Mouse (Mus musculus) CD4-positive, CD25-positive, alpha-beta regulatory T cell, adult 4 months (primary cell): ENCODE data around the gene Hist1h4n. TPM values are rescaled to one million over a fixed set of nuclear protein-coding genes. Genes with fewer than 3 reads are reported as not detected.
"Not testable (repeated sequence)": the region's sequence is repeated elsewhere in the genome, so short reads cannot be mapped to it uniquely, and the experiment has no call there.

Source experiments
- ATAC-seq: one replicate; pipeline ENCODE4 v1.8.0; 2017
- polyA plus RNA-seq, 2 experiments: library from polyadenylated mRNA; unstranded; fragments of 100-300 nt; shearing (Covaris generic); gene quantifications; one replicate each; pipeline ENCODE4 v1.2.1; 2017

Hist1h4n gene
- polyA plus RNA-seq, 2 experiments from 2014 or later: 12.8 TPM; not detected in 1

DNA sequence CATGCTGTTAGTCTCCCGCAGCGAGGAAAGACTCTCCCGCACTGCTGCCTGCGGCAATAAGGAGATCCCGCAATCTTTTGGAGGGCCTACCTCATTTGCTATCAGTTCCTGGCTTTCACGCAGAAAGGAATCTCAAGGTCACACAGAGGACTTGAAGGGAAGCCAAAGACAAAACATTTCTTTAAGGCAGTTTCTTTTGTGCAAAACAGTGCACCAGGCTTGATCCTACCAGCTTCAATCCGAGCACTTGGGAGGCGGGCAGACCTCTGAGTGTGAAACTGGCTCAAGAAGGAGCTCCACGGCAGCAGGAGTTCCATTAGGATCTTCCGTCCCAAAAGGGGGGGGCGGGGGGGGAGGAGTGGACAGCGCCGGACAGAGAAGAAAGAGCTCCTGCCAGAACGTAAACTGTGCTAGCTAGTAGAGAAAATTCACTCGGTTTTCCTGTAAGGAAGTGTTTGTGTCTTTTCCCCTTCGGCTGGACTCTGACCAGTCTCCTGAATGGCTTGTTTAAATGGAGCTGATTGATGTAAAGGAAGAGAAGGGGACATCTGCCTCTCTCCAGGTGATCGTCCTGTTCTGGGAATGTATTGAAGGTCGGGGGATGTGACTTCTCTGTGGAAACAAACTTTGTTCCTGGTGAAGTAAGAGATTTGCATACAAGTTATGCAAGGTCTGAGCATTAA lies 41.3 kb downstream of the Hist1h4n start:
- no peak for ATAC-seq

DNA sequence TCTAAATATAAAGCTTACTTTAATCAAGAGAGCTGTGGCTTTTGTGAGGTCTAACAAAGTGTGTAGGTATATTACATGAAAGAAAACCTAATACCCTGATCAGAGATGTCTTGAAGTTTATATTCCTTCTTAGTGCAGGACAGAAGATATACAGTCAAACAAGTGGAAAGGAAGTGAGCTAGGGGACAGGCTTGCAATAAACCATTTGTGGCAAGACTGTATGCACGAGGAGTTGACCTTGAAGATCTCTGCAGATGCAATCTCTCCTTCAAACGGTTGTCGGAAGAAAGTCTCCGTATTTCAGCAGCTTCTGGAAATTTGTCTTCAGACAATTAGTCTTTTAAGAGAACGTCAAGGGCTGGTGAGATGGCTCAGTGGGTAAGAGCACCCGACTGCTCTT lies 42.1 kb downstream of the Hist1h4n start:
- ATAC-seq: no peak

DNA sequence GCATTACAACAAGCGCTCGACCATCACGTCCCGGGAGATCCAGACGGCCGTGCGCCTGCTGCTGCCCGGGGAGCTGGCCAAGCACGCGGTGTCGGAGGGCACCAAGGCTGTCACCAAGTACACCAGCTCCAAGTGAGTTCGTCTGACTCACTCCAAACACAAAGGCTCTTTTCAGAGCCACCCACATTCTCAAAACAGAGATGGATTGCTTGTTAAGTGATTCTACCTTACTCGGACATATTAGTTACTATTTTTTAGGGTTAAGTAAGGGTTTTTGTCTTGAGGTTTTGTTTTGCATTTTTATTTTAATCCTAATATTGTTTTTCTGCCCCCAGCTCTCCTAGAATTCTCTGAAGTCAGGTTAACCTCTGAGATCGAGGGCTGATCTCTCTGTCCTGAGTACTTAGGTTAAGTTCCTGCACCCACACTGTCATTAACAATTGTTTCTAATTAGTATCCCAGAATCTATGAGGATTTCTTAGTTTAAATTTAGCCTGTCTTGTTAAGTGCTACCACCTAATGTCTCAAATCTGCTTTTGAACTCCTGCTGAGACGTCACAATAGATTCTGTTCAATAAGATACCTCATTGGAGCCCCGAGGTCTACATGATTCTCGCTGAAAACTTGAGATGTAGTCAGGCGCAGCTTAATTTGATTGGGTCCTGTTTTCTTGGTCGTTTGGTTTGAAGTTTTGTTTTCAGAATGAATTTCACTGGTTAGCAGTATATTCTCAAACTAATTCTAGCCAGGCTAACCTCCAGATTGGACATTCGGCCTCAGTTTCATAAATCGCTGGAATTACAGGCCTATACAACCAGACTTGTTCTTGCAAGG lies 44.0 kb downstream of the Hist1h4n start:
- no peak for ATAC-seq

GRCm38 (mm10) chr13:21786899-21787629 lies 44.9 kb downstream of the Hist1h4n start, which contains the start of the genes Hist1h2an and Hist1h2bp:
TSS of gene Hist1h2an (minus strand) at chr13:21787218.
TSS of gene Hist1h2bp (plus strand) at chr13:21787461.
- peak; percentile 90 for ATAC-seq

DNA sequence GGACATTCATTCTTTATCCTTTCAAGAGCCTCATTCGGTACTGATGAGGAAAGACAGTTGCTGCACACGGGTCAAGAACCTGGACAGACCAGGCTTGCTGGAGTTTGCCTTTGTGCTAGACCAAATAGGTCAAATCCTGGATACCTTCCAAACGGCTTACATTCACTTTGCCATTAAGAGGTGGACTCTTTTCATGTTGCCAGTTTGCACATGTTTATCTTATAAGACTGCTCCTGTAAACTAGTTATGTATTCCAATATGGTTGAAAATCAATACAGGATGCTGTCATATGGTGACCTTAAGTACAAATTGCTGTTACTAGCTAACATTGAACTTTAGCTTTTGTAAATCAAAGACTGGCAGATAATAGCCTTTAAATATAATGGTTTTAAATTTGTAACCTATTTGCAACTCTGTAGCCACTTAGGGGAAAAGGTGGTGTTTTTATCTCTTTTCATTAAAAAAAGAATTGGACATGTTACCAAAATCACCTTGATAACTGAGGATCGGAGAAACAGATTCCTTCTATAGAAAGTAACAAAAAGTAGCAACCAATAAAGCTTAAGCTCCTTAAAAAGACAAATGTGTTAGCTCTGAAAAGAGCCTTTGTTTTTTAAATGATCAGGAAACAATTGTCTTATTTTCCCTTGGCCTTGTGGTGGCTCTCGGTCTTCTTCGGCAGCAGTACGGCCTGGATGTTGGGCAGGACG lies 45.7 kb downstream of the Hist1h4n start:
- no peak for ATAC-seq

- ATAC-seq: no peak
Observed at GRCm38 (mm10) chr13:21784311-21784710, 47.7 kb downstream of the Hist1h4n start.

DNA sequence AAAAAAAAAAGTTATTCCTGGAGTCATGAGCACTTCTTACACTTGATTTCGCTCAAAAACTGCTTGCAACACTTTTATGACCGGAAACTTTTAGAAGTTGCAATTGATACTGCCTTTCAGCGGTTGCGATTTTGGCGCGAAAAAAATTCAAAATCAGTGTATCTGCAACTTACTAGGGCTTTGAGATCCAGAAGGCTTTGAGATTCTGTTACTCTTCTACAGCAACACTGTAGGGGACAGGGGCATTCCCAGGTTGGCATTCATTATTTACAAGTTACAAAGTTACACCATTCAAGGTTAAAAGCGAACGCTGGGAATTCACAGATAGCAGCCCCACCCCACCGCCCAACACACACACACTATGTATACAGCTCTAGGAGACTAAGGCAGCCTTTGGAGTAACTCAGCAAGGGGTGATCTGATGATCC lies 48.2 kb downstream of the Hist1h4n start:
- no peak for ATAC-seq

GRCm38 (mm10) chr13:21783255-21783617 lies 48.8 kb downstream of the Hist1h4n start, which contains the start of gene Hist1h3i:
TSS of gene Hist1h3i (minus strand) at chr13:21783370.
- ATAC-seq: peak; percentile 62

- ATAC-seq: not testable (repeated sequence)
Observed at GRCm38 (mm10) chr13:21782361-21783254, 49.4 kb downstream of the Hist1h4n start.

Other genes starting within 250 kb of the Hist1h4n start
- not detected for gene Olfr1362, start 218.2 kb downstream of the Hist1h4n start, polyA plus RNA-seq
- not detected for gene Olfr11, start 189.7 kb downstream of the Hist1h4n start, polyA plus RNA-seq
- not detected for gene Olfr1361, start 168.8 kb downstream of the Hist1h4n start, polyA plus RNA-seq
- not detected for gene Olfr1360, start 154.8 kb downstream of the Hist1h4n start, polyA plus RNA-seq
- gene Olfr1359, start 134.1 kb downstream of the Hist1h4n start, polyA plus RNA-seq: not detected
- gene Hist1h2bl, start 116.1 kb downstream of the Hist1h4n start, polyA plus RNA-seq: not detected
- 10 to 100 TPM in 1 of 2 experiments, not detected in 1; 41.5 TPM for gene Hist1h2ai, start 115.8 kb downstream of the Hist1h4n start, polyA plus RNA-seq
- gene Hist1h3h, start 114.5 kb downstream of the Hist1h4n start, polyA plus RNA-seq: 1 to 10 TPM; 2.1 to 2.5 TPM
- gene Hist1h2bm, start 110.2 kb downstream of the Hist1h4n start, polyA plus RNA-seq: 1 to 10 TPM; 1.8 to 2.5 TPM
- not detected for gene Hist1h4j, start 97.1 kb downstream of the Hist1h4n start, polyA plus RNA-seq
- 10 to 100 TPM in 1 of 2 experiments, 1 to 10 TPM in 1; 8.2 to 16.8 TPM for gene Hist1h4k, start 81.7 kb downstream of the Hist1h4n start, polyA plus RNA-seq
- gene Hist1h2ak, start 78.4 kb downstream of the Hist1h4n start, polyA plus RNA-seq: 1 to 10 TPM in 1 of 2 experiments, not detected in 1; 2.1 TPM
- gene Hist1h2bn, start 78.1 kb downstream of the Hist1h4n start, polyA plus RNA-seq: 1 to 10 TPM in 1 of 2 experiments, not detected in 1; 5.6 TPM
- gene Hist1h1b, start 51.6 kb downstream of the Hist1h4n start, polyA plus RNA-seq: 1 to 10 TPM; 3.6 to 5.1 TPM
- gene Hist1h3i, start 48.8 kb downstream of the Hist1h4n start, polyA plus RNA-seq: not detected
- 1 to 10 TPM in 1 of 2 experiments, not detected in 1; 8.0 TPM for gene Hist1h2an, start 45.0 kb downstream of the Hist1h4n start, polyA plus RNA-seq
- gene Hist1h2bp, start 44.7 kb downstream of the Hist1h4n start, polyA plus RNA-seq: not detected
- gene Hist1h2bq, start 22.0 kb downstream of the Hist1h4n start, polyA plus RNA-seq: 1 to 10 TPM; 4.9 to 6.4 TPM
- gene Hist1h2ao, start 21.7 kb downstream of the Hist1h4n start, polyA plus RNA-seq: not detected
- 10 to 100 TPM in 1 of 2 experiments, not detected in 1; 21.4 TPM for gene Hist1h4m, start 20.4 kb downstream of the Hist1h4n start, polyA plus RNA-seq
- gene Hist1h2ap, start 1.3 kb upstream of the Hist1h4n start, polyA plus RNA-seq: 100 to 1,000 TPM in 1 of 2 experiments, 10 to 100 TPM in 1; 94.5 to 115 TPM
- 1 to 10 TPM; 4.7 to 6.5 TPM for gene Hist1h2br, start 1.5 kb upstream of the Hist1h4n start, polyA plus RNA-seq
- under 1 TPM in 1 of 2 experiments, not detected in 1; 0.37 TPM for gene Zfp184, start 112.9 kb upstream of the Hist1h4n start, polyA plus RNA-seq
- gene Pom121l2, start 149.0 kb upstream of the Hist1h4n start, polyA plus RNA-seq: not detected
- under 1 TPM in 1 of 2 experiments, not detected in 1; 0.74 TPM for gene Prss16, start 177.5 kb upstream of the Hist1h4n start, polyA plus RNA-seq
- gene Hist1h2ah, start 203.4 kb upstream of the Hist1h4n start, polyA plus RNA-seq: not detected
- gene Hist1h2bk, start 203.7 kb upstream of the Hist1h4n start, polyA plus RNA-seq: 1 to 10 TPM in 1 of 2 experiments, not detected in 1; 4.8 TPM
- gene Hist1h4i, start 209.2 kb upstream of the Hist1h4n start, polyA plus RNA-seq: 1 to 10 TPM; 5.4 to 6.7 TPM
- not detected for gene Hist1h2ag, start 210.7 kb upstream of the Hist1h4n start, polyA plus RNA-seq
- 1 to 10 TPM; 3.8 to 9.5 TPM for gene Hist1h2bj, start 211.0 kb upstream of the Hist1h4n start, polyA plus RNA-seq